Mouse (Mus musculus) neural tube, embryonic 14.5 days (tissue): ENCODE measurements at regions not wholly inside any gene's neighbourhood (a gene's known extent, or its start where the extent isn't known, plus 50 kb on each side); places are given as distances from the start of the nearest gene placed in this dataset.

Source experiments
- ATAC-seq: fragments of 200-750 bp; cut with Nextera tagmentation; 2 replicates; pipeline ENCODE4 v1.8.0; 2017; ENCODE audit warnings: low read depth, mild to moderate bottlenecking, moderate TSS enrichment, moderate library complexity
- H3K27ac ChIP-seq: fragments of 300-500 bp; sonication (generic); 2 replicates; pipeline ENCODE4 v1.5.1; 2014; ENCODE audit warnings: low read depth, mild to moderate bottlenecking, control low read depth, low read length, moderate library complexity, mixed read lengths
- H3K27me3 ChIP-seq: fragments of 300-500 bp; sonication (generic); 2 replicates; pipeline ENCODE4 v1.6.1; 2014; ENCODE audit warnings: low read length; ENCODE audit not compliant: control insufficient read depth, insufficient read depth
- H3K36me3 ChIP-seq: fragments of 300-500 bp; sonication (generic); 2 replicates; pipeline ENCODE4 v1.6.1; 2014; ENCODE audit warnings: low read length, mixed read lengths; ENCODE audit not compliant: control insufficient read depth, insufficient read depth
- H3K4me1 ChIP-seq: fragments of 300-500 bp; sonication (generic); 2 replicates; pipeline ENCODE4 v1.6.1; 2014; ENCODE audit warnings: low read length; ENCODE audit not compliant: control insufficient read depth, insufficient read depth
- H3K4me2 ChIP-seq: fragments of 300-500 bp; sonication (generic); 2 replicates; pipeline ENCODE4 v1.6.1; 2014; ENCODE audit warnings: mild to moderate bottlenecking, low read depth, low read length, control low read depth
- H3K4me3 ChIP-seq: fragments of 300-500 bp; sonication (generic); 2 replicates; pipeline ENCODE4 v1.5.1; 2014; ENCODE audit warnings: low read depth, low read length, control low read depth, mixed read lengths
- H3K9ac ChIP-seq: fragments of 300-500 bp; sonication (generic); replicated peaks from 2 replicates; pipeline ENCODE4 v1.6.1; 2014; ENCODE audit warnings: low read depth, mild to moderate bottlenecking, control low read depth, low read length, mixed read lengths
- H3K9me3 ChIP-seq: fragments of 300-500 bp; sonication (generic); 2 replicates; pipeline ENCODE4 v1.6.1; 2016; ENCODE audit warnings: low read length; ENCODE audit not compliant: control insufficient read depth
- WGBS: fragments of 180-500 bp; shearing (Covaris S2); extraction: QIAGEN DNeasy Blood & Tissue Kit; methylation state at CpG from one replicate; pipeline ENCODE4 v1.1.7; 2014; 5-methylcytosine and 5-hydroxymethylcytosine counted together

DNA sequence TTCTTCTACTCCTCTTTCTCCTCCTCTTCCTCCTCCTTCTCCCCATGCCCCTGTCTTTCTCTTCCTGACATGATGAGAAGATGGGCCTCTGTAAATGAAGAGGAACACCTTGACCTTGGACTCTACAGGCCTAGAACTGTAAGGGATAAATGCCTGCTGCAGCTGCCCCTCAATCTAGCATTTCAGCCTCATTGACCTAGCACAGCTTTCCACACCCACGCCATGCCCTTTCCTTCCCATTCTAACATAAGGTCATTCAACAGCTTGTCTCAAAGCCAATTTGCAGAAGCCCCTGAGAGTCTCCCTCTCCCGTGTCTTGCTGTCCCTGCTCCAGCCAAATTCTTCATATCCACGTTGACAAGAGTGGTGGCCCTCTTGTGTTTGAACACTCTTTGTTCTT is 63.8 kb upstream of the Dscam start:
- H3K9me3 ChIP-seq = no peaks in the 10 kb centered on the region
- H3K27ac ChIP-seq = no peak overlapping the region
- 60% methylated on average over 3 of the region's 3 CpGs for WGBS
- no peak overlapping the region for H3K4me2 ChIP-seq
- H3K36me3 ChIP-seq = no peaks in the 10 kb centered on the region
- ATAC-seq = no peak
- no peaks in the 10 kb centered on the region for H3K4me1 ChIP-seq
- no peaks in the 10 kb centered on the region for H3K27me3 ChIP-seq
- H3K9ac ChIP-seq = no peak overlapping the region
- H3K4me3 ChIP-seq = no peak overlapping the region

DNA sequence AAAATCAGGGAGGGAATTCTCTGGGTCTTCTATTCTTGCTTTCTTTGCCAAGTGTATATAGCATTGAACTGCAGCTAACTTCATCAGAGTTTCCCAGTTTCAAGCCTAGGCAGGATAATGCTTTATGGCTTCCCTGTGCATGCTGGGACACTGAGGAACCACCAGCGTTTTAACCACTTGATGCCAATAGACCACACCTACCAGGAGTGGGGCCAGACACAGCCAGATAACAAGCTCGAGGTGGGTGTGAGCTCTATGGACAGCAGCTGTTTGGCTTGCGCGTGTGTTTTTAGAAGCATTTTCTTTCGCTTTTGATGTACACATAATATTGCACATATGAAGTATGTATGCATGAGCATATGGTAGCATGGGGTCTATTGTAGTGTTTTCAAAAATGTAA is 69.1 kb upstream of the Dscam start:
- Histone ChIP-seq H3K4me3 (no peak overlapping the region), H3K27me3 (no peaks in the 10 kb centered on the region), H3K9ac (no peak overlapping the region), H3K9me3 (no peaks in the 10 kb centered on the region), H3K4me2 (no peak overlapping the region), H3K36me3 (no peaks in the 10 kb centered on the region), H3K27ac (no peak overlapping the region), H3K4me1 (no peaks in the 10 kb centered on the region)
- no peak for ATAC-seq
- WGBS = 82% methylated on average over 5 of the region's 5 CpGs

DNA sequence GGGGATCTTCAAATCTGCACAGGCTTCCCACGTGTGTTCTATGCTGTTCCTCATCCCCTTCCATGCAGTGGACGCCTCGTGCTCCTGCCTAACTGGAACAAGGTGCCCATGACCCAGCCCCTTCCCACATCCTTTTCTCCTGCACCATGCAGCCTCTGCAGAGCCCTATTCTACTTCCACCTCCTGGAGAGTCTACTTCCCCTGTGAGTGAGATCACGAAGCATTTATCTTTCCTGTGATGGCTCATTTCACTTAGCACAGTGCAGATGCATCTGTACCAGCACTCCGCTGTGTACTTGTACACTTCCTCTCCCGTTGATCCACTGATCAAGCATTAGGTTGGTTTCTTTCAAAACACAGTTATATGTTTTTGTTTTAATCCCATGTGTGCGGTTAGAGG is 69.5 kb upstream of the Dscam start:
- no peaks in the 10 kb centered on the region for H3K4me1 ChIP-seq
- WGBS = 80% methylated on average over 7 of the region's 7 CpGs
- H3K9ac ChIP-seq = no peak overlapping the region
- no peak for ATAC-seq
- H3K4me3 ChIP-seq = no peak overlapping the region
- no peaks in the 10 kb centered on the region for H3K27me3 ChIP-seq
- no peak overlapping the region for H3K4me2 ChIP-seq
- H3K36me3 ChIP-seq = no peaks in the 10 kb centered on the region
- no peaks in the 10 kb centered on the region for H3K9me3 ChIP-seq
- no peak overlapping the region for H3K27ac ChIP-seq

DNA sequence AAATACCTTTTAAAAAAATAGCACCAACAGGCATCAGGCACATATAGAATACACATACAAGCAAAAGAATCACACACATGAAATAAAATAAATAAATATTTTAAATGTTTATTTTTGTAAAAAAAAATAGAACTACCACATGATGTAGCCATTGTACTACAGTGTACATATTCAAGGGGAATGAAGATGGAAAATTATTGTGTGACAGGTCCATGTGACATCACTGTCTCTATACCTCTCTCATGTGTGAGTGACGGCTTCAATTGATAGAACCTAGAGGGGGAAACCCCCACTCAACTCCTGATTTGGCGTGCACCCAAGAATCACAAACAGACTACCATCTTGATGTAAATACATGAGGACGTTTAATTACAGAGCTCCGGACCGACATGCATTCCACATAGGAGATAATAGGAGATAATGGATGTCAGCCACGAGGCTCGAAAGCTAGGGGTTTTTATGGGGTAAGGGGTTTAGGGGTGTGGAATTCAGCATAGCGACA is 70.4 kb upstream of the Dscam start:
- no peak overlapping the region for H3K27ac ChIP-seq
- no peaks in the 10 kb centered on the region for H3K36me3 ChIP-seq
- no peaks in the 10 kb centered on the region for H3K9me3 ChIP-seq
- no peak for ATAC-seq
- H3K4me3 ChIP-seq = no peak overlapping the region
- H3K4me1 ChIP-seq = no peaks in the 10 kb centered on the region
- H3K9ac ChIP-seq = no peak overlapping the region
- no peaks in the 10 kb centered on the region for H3K27me3 ChIP-seq
- no peak overlapping the region for H3K4me2 ChIP-seq
- 61% methylated on average over 8 of the region's 8 CpGs for WGBS

DNA sequence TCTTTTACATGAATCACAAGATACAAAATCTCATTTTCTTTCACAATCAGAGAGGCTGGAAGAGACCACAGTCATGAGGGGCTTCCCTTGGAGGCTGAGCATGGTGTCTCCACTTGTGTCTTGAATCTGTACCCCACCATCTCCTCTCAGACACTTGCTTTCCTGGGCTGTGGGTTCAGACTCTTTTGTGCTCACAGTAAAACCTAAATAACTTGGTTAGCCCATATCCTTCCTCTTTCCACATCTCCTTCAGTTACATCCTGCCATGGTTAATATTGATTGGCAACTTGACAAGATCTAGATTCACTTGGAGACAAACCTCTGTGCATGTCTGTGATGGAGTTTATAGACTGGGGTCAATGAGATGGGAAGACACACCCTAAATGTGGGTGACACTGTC is 71.1 kb upstream of the Dscam start:
- Histone ChIP-seq H3K27ac (no peak overlapping the region), H3K9ac (no peak overlapping the region), H3K27me3 (no peaks in the 10 kb centered on the region), H3K4me1 (no peaks in the 10 kb centered on the region), H3K36me3 (no peaks in the 10 kb centered on the region), H3K4me2 (no peak overlapping the region), H3K4me3 (no peak overlapping the region), H3K9me3 (no peaks in the 10 kb centered on the region)
- ATAC-seq = no peak

DNA sequence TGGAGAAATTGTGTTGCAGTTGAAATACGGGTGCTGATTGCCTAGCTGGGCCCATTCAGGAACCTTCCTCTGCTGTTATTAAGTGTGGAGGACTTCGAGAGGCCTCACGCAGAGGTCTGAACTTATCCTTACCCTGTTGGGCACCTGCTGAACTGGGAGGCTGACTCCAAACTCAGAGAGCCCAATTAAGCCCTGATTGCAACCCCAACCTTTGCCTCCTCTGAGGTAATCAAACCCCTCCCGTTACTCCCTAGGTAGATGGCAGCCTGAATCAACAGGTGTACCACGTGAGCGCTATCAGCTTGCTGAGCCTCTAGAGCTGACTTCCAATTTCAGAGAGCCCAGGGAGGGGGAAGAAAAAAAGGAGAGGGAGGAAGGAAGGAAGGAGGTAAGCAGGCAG is 79.9 kb upstream of the Dscam start:
- H3K4me1 ChIP-seq = no peaks in the 10 kb centered on the region
- WGBS = 79% methylated on average over 6 of the region's 6 CpGs
- no peak overlapping the region for H3K4me3 ChIP-seq

DNA sequence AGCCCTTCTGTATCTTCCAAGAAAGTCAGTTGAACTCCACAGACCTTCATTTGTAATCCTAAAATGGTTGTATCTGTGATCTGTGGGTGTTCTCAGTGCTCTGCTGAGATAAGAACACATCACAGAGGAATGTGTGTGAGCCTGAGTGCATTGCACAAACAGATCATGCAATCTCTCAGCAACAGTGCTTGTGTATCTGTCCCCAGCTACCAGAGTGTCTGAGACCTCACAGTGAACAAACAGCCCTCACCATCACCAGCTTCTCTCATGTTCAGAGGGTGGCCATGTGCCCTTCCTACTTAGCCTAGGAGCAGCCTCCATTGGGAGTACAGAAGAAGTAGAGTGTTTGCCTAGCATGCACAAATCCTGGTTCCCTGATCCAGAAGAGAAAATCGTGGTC is 82.0 kb upstream of the Dscam start:
- no peaks in the 10 kb centered on the region for H3K4me1 ChIP-seq
- WGBS = 92% methylated on average over 1 of the region's 1 CpGs
- ATAC-seq = no peak

More for the DNA sequence above, 79.9 kb upstream of the Dscam start:
- no peak overlapping the region for H3K4me2 ChIP-seq
- H3K27ac ChIP-seq = no peak overlapping the region
- H3K9ac ChIP-seq = no peak overlapping the region
- ATAC-seq = no peak
- no peaks in the 10 kb centered on the region for H3K9me3 ChIP-seq
- no peaks in the 10 kb centered on the region for H3K36me3 ChIP-seq
- H3K27me3 ChIP-seq = no peaks in the 10 kb centered on the region

DNA sequence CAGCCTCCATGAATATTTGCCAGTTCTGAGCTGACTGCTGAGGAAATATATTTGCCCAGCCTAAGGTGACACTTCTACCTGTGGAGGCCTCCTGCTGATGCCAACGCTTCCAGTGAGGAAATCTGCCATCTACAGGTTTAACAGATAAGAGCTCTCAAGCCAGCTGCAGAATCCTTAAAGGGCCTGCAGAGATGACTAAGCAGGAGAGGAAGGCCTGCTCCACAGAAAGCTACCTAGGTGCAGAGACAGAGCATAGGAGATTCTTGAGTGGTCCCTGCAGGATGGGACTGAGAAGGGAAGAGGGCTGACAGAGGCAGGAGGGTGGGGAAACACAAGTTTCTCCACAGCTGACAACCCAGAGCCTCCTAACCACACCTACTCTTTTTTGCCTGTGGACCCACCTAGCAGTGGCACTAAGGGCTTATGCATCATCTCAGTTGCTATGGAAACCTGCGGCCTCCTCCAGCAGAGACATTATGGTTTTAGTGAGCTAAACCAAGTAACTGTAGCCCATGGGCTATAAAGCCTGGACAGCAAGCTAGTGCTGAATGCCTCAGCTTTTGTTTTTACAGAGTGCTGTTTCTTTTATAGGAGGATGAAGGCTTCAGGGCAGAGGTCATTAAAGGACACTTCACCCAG is 82.6 kb upstream of the Dscam start:
- no peak overlapping the region for H3K27ac ChIP-seq
- peak; percentile 38; the same call in 1 of the 2 replicates for ATAC-seq

More for the DNA sequence above, 82.0 kb upstream of the Dscam start:
- H3K4me3 ChIP-seq = no peak overlapping the region
- H3K4me2 ChIP-seq = no peak overlapping the region
- H3K27me3 ChIP-seq = no peaks in the 10 kb centered on the region
- H3K9me3 ChIP-seq = no peaks in the 10 kb centered on the region
- no peak overlapping the region for H3K9ac ChIP-seq
- no peak overlapping the region for H3K27ac ChIP-seq
- no peaks in the 10 kb centered on the region for H3K36me3 ChIP-seq

DNA sequence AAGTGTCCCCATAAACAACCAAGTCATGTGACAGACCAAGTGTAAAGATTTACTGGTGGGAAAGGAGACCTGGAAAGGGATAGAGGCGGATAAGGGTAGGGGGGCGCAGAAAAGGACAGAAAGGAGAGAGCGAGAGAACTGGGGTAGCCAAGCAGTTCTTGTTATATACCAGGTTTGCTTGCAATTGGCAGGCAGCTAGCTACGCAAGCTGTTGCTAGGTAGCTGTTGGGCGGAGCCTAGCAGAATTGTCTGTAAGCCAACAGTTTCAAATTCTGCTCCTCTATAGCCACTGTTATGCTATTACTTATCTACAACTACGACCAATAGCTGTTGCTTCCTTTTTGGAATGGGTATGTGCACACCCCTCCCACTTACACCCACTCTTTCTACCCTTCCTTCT is 88.3 kb upstream of the Dscam start:
- H3K4me3 ChIP-seq = no peak overlapping the region
- no peaks in the 10 kb centered on the region for H3K36me3 ChIP-seq
- no peaks in the 10 kb centered on the region for H3K9me3 ChIP-seq
- no peak overlapping the region for H3K27ac ChIP-seq
- no peak for ATAC-seq
- no peaks in the 10 kb centered on the region for H3K27me3 ChIP-seq
- WGBS = 82% methylated on average over 6 of the region's 6 CpGs
- H3K4me1 ChIP-seq = no peaks in the 10 kb centered on the region
- no peak overlapping the region for H3K4me2 ChIP-seq
- H3K9ac ChIP-seq = no peak overlapping the region

More for the DNA sequence above, 82.6 kb upstream of the Dscam start:
- H3K4me3 ChIP-seq = no peak overlapping the region
- H3K9me3 ChIP-seq = no peaks in the 10 kb centered on the region
- H3K4me2 ChIP-seq = no peak overlapping the region
- 22% methylated on average over 2 of the region's 2 CpGs for WGBS
- no peaks in the 10 kb centered on the region for H3K36me3 ChIP-seq
- H3K27me3 ChIP-seq = no peaks in the 10 kb centered on the region
- no peak overlapping the region for H3K9ac ChIP-seq
- no peaks in the 10 kb centered on the region for H3K4me1 ChIP-seq
